Mouse (Mus musculus) heart, adult 2 months (tissue): Measurements from ENCODE around the gene Gm38392. TPM values are rescaled to one million over a fixed set of nuclear protein-coding genes. Genes with fewer than 3 reads are reported as not detected.

ENCODE experiments used
- DNase-seq, 2 experiments: peaks; one replicate each; pipeline ENCODE4 v3.0.0; 2021
- H3K27ac ChIP-seq: fragments of 200-600 bp; 2 replicates; pipeline ENCODE4 v1.8.1; 2022
- H3K27me3 ChIP-seq: fragments of 200-500 bp; 2 replicates; pipeline ENCODE4 v1.6.1; 2012; ENCODE audit warnings: mild to moderate bottlenecking, low read length, inconsistent platforms, mixed read lengths; ENCODE audit not compliant: control insufficient read depth, insufficient read depth
- H3K36me3 ChIP-seq: fragments of 200-500 bp; 2 replicates; pipeline ENCODE4 v1.6.1; 2012; ENCODE audit warnings: low read length, inconsistent platforms; ENCODE audit not compliant: control insufficient read depth, insufficient read depth
- H3K4me1 ChIP-seq: fragments of 200-500 bp; 2 replicates; pipeline ENCODE4 v1.6.1; 2011; ENCODE audit warnings: low read length; ENCODE audit not compliant: control insufficient read depth, insufficient read depth
- H3K4me3 ChIP-seq: fragments of 200-600 bp; 2 replicates; pipeline ENCODE4 v1.8.1; 2022
- H3K79me2 ChIP-seq: fragments of 200-500 bp; replicated peaks from 2 replicates; pipeline ENCODE4 v1.6.1; 2012; ENCODE audit warnings: mild to moderate bottlenecking, inconsistent platforms, low read length, moderate library complexity, mixed read lengths; ENCODE audit not compliant: control insufficient read depth, insufficient read depth
- H3K9ac ChIP-seq: fragments of 200-500 bp; 2 replicates; pipeline ENCODE4 v1.6.1; 2012; ENCODE audit warnings: low read depth, mild to moderate bottlenecking, control low read depth, inconsistent platforms, low read length, mixed read lengths
- CTCF ChIP-seq: fragments of 200-600 bp; IDR thresholded peaks from 2 replicates; pipeline ENCODE4 v1.8.1; 2022; ENCODE audit warnings: antibody characterized with exemption, mild to moderate bottlenecking, moderate library complexity
- EP300 ChIP-seq: fragments of 200-500 bp; IDR thresholded peaks from 2 replicates; pipeline ENCODE4 v1.6.1; 2011; ENCODE audit warnings: low read depth, low read length, control low read depth; ENCODE audit not compliant: insufficient read depth
- POLR2A ChIP-seq: fragments of 200-500 bp; IDR thresholded peaks from 2 replicates; pipeline ENCODE4 v1.6.1; 2011; ENCODE audit warnings: mild to moderate bottlenecking, low read depth, low read length, control low read depth; ENCODE audit not compliant: insufficient read depth
- WGBS: fragments of 180-500 bp; shearing (Covaris S2); methylation state at CpG from one replicate; pipeline ENCODE4 v1.1.7; 2018; 5-methylcytosine and 5-hydroxymethylcytosine counted together
- intact Hi-C: fragments of 180-260 bp; cut with DNase I; formaldehyde crosslinking; loops from one replicate; pipeline ENCODE4 v1.15.1; 2025
- polyA plus RNA-seq: library from polyadenylated mRNA; depleted of rRNA; stranded (reverse); fragments of >200 nt; gene quantifications from 2 replicates; pipeline ENCODE4 v1.2.3, GENCODE M21; 2012
- total RNA-seq, 2 experiments: library from RNA; stranded (reverse); gene quantifications; 2 replicates each; pipeline ENCODE4 v1.2.3; 2021

Gm38392 gene
- total and polyA plus RNA-seq, 3 experiments = 0.26 to 0.27 TPM; not detected in 1

DNA sequence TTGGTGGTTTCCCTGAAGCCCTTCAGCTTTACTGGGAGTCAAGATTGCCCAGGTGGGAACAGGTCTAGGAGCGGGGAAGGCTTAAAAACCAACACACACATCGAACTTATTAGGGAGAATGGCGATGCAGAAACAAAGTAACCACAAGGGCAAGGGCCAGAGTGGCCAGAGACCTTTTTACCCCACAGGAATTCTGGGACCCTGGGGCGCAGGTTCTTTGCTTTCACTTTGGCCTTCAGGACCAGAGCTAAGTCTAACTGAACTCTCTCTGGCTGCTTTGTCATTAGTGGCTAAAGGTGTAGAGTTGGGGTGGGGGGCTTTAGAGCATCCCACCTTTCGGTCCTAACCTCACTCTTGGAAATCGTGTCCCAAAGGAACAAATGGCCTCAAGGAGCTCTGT, 70.9 kb downstream of the Gm38392 start:
- intact Hi-C loops = no loop called here
- Histone ChIP-seq H3K36me3 (no peaks in the 10 kb centered on the region), H3K9ac (no peak overlapping the region), H3K4me1 (no peaks in the 10 kb centered on the region; the same call in 1 of the 2 replicates), H3K4me3 (peak overlapping the region; percentile 18; the same call in 1 of the 2 replicates), H3K27me3 (peaks cover 24% of the 10 kb centered on the region), H3K79me2 (no peaks in the 10 kb centered on the region), H3K27ac (no peak overlapping the region)
- 9% methylated on average over 6 of the region's 6 CpGs for WGBS
- DNase-seq = no peak
- TF ChIP-seq POLR2A = no peak

DNA sequence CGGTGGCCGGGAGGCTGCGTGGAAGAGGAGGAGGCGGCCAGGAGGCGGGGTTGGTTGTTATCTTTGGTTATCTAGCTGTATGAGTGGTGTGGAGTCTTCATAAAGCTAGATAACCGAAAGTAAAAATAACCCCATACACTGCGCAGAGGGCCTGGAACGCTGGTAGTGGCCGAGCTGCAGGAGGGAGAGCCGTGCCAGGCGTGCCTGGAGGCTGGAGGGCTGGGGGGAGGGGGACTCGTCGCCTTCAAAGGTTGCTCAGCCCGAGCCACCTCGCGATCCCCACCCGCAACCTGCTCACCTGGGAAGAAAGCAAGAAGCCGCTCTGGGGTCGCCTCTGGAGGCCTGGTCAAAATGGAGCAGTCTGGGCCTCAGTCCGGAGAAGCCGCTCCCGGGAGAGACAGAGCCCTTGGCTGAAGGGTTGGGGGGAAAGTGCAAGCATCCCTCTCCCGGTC, 71.4 kb downstream of the Gm38392 start:
- Histone ChIP-seq H3K4me3 (peak overlapping the region; percentile 18), H3K4me1 (no peaks in the 10 kb centered on the region; the same call in 1 of the 2 replicates), H3K27me3 (peaks cover 24% of the 10 kb centered on the region), H3K36me3 (no peaks in the 10 kb centered on the region), H3K27ac (no peak overlapping the region), H3K9ac (no peak overlapping the region), H3K79me2 (no peaks in the 10 kb centered on the region)
- DNase-seq = no peak
- under 1% methylated on average over 23 of the region's 23 CpGs for WGBS
- intact Hi-C loops = no loop called here
- no peak for TF ChIP-seq POLR2A
- no peak for TF ChIP-seq EP300
- no peak for TF ChIP-seq CTCF

DNA sequence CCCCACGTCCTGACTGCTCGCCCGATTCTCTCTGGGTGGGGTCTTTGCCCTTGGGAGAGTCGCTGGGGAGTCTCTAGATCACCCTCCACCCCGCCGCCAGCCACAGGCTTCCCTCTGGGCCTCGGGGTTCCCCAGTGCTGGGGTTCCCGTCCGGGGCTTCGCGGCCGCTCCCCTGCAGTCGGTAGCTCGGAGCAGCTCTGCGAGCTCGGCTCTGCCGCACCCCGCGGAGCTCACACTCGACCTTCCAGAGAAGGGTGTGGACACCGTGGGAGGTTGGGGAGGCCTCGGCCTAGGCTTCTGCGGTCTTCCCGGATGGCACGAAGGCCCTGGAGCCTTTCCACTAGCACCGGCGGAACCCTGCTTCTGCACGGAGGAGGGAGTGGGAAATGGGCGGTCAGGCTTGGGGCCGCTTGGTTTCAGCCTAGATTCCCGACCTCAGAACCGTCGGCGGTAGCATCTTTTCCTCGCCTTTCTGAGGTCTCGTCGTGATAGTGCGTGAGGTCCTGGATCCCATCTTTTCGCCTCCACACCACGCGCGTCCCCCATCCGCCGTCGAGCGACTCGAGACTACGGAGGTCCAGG, 71.9 kb downstream of the Gm38392 start:
- Histone ChIP-seq H3K79me2 (no peaks in the 10 kb centered on the region), H3K4me3 (peak overlapping the region; percentile 18; the same call in 1 of the 2 replicates), H3K27ac (no peak overlapping the region), H3K4me1 (no peaks in the 10 kb centered on the region; the same call in 1 of the 2 replicates), H3K36me3 (no peaks in the 10 kb centered on the region), H3K9ac (no peak overlapping the region), H3K27me3 (peaks cover 26% of the 10 kb centered on the region)
- peak in 1 of 2 experiments; percentile 33 for DNase-seq
- intact Hi-C loops = no loop called here
- TF ChIP-seq EP300 = no peak
- WGBS = 2% methylated on average over 48 of the region's 48 CpGs

DNA sequence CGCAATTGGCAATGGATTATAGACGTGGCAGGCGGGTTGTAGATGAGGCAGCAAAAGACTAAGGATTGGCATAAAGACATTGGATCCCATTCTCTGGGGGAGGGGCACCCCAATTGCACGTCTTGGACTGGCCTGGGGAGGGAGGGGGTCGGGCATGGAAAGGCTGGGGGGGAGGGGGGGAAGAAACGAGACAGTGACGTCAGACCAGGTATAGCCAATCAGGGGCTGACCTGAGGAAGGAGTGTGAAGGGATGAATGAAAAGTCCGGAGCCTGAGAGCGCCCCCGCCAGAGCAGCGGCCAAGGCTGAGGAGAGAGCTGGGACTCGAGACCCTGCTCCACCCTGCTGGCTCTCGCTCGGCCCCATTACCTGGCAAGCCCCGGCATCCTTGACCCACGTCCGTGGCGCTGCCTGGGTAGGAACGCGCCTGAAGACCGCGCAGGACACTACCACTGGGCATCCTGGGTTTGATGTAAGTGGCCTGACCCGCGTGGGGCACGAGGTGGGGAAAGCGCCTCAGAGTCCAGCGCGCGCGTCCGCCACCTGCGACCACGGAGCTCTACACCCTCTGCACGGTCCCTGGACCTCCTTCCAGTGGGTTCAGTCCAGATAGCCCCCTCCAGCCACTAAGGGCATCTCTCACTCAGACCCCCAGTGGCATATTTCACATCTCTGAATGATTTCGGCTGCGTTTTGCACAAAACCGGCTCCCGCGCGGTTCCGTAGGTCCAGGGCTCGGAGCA, 72.6 kb downstream of the Gm38392 start:
- no peaks in the 10 kb centered on the region for H3K79me2 ChIP-seq
- intact Hi-C loops = no loop called here
- peaks cover 27% of the 10 kb centered on the region for H3K27me3 ChIP-seq
- peak overlapping the region; percentile 18; the same call in 1 of the 2 replicates for H3K4me3 ChIP-seq
- no peak for TF ChIP-seq CTCF
- no peak for TF ChIP-seq POLR2A
- no peak for TF ChIP-seq EP300
- H3K27ac ChIP-seq = no peak overlapping the region
- no peaks in the 10 kb centered on the region for H3K36me3 ChIP-seq
- no peak overlapping the region for H3K9ac ChIP-seq
- WGBS = 3% methylated on average over 41 of the region's 42 CpGs
- H3K4me1 ChIP-seq = no peaks in the 10 kb centered on the region; the same call in 1 of the 2 replicates
- no peak for DNase-seq

DNA sequence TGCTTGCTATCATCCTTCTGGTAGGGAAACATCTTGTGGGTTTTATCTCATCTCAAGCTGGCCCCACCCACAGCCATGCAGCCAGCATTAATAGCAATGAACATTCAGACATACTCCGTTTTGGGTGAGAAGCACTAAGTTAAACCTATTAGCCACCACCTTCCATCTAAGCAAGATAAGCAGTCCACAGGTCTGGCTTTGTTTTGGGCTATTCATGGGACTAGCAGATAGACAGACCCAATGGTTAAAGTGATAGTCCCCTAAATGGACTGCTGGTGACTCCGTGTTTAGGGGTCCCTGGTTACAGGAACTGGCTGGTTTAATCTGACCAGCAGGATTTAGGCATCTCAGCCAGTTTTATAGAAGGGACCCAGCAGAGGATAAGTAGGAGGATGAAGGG, 74.0 kb downstream of the Gm38392 start:
- WGBS = 9% methylated on average over 2 of the region's 2 CpGs
- Histone ChIP-seq H3K36me3 (no peaks in the 10 kb centered on the region), H3K27ac (no peak overlapping the region), H3K9ac (no peak overlapping the region), H3K27me3 (peaks cover 28% of the 10 kb centered on the region), H3K4me1 (no peaks in the 10 kb centered on the region; the same call in 1 of the 2 replicates), H3K79me2 (no peaks in the 10 kb centered on the region), H3K4me3 (no peak overlapping the region)
- intact Hi-C loops = no loop called here
- TF ChIP-seq EP300 (no peak), CTCF (no peak), POLR2A (no peak)
- no peak for DNase-seq

DNA sequence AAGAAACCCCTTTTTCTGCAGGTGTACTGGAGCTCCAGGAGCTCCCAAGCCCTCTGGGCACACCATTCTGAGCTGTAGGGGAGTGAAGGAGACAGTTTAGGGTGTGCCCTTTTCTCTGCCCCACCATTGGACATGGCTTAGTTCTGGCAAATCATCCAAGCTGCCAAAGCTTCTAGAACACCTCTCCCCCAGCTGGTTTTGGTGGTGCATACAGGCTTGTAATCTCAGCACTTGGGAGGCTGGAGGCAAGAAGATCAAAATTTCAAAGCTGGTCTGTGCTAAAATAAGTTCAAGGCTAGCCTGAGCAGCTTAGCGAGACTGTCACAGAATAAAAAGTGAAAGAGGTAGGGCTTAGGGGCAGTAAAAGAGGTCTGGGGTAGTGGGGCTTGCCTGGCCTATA, 74.7 kb downstream of the Gm38392 start:
- Histone ChIP-seq H3K4me1 (no peaks in the 10 kb centered on the region; the same call in 1 of the 2 replicates), H3K9ac (no peak overlapping the region), H3K27me3 (peaks cover 28% of the 10 kb centered on the region), H3K4me3 (no peak overlapping the region), H3K79me2 (no peaks in the 10 kb centered on the region), H3K27ac (no peak overlapping the region), H3K36me3 (no peaks in the 10 kb centered on the region)
- no peak for DNase-seq
- 15% methylated on average over 1 of the region's 1 CpGs for WGBS
- no peak for TF ChIP-seq EP300
- no peak for TF ChIP-seq POLR2A
- TF ChIP-seq CTCF = no peak
- intact Hi-C loops = no loop called here
